Mouse (Mus musculus) testis, adult 2 months (tissue): ENCODE data around the gene Ppfia3.

Experiments
- CTCF ChIP-seq: fragments of 200-500 bp; IDR thresholded peaks from 2 replicates; pipeline ENCODE4 v1.5.1; 2012; ENCODE audit warnings: low read depth, mild to moderate bottlenecking, inconsistent platforms, low read length, moderate library complexity; ENCODE audit not compliant: control insufficient read depth, insufficient read depth, insufficient replicate concordance
- POLR2A ChIP-seq: fragments of 200-500 bp; IDR thresholded peaks from 2 replicates; pipeline ENCODE4 v1.6.1; 2012; ENCODE audit warnings: low read depth, mild to moderate bottlenecking, inconsistent platforms, low read length, moderate library complexity; ENCODE audit not compliant: control insufficient read depth

GRCm38 (mm10) chr7:45369836-45370474 is 3.1 kb upstream of the Ppfia3 start:
- TF ChIP-seq CTCF (no peak), POLR2A (no peak)
